Mouse (Mus musculus): ENCODE results near the gene Trpm7. TPM values are rescaled to one million over a fixed set of nuclear protein-coding genes. Genes with fewer than 3 reads are reported as not detected.

The Trpm7 gene
- 6.1 TPM for polyA plus RNA-seq (2012; fragmentation: generic; extraction: Trizol)
- long read RNA-seq, experiment 1, partial matches to known transcripts, result 9 of 10 reads
- long read RNA-seq, experiment 1, other reads (novel, unspliced or antisense), result 1 of 10 reads
- long read RNA-seq, experiment 2, full-length matches to known transcripts, result 10 of 138 reads
- long read RNA-seq, experiment 2, partial matches to known transcripts, result 122 of 138 reads
- long read RNA-seq, experiment 2, other reads (novel, unspliced or antisense), result 6 of 138 reads

GRCm38 (mm10) chr2:126875871-126876796, at the start of gene Trpm7:
Gene Trpm7, minus strand, starts transcription at chr2:126876230.
- Histone ChIP-seq H3K4me3 (ENCODE audit: insufficient read depth, poor library complexity, severe bottlenecking) (peak within 1 kb of the TSS; percentile 85), H3K79me2 (ENCODE audit: control insufficient read depth, insufficient read depth) (peaks cover 48% of the 10 kb centered on the region), H3K27me3 (ENCODE audit: control insufficient read depth, insufficient read depth, insufficient read length) (no peaks in the 10 kb centered on the region), H3ac (ENCODE audit: control insufficient read depth, insufficient read length, low read depth) (peak within 1 kb of the TSS; percentile 98), H3K79me3 (ENCODE audit: low read depth) (peaks cover 46% of the 10 kb centered on the region), H3K36me3 (ENCODE audit: control insufficient read depth, insufficient read depth) (no peaks in the 10 kb centered on the region)
- TF ChIP-seq MAX (IDR thresholded peaks at IDR 0.05) (peak; percentile 85), CTCF (IDR thresholded peaks at IDR 0.05; ENCODE audit: control insufficient read depth, insufficient read depth, insufficient read length) (no peak), USF1 (IDR thresholded peaks at IDR 0.05; ENCODE audit: low read depth) (peak; percentile 96)

- no peak overlapping the region for H3K4me3 ChIP-seq (ENCODE audit: insufficient read depth, poor library complexity, severe bottlenecking)
- TF ChIP-seq USF1 (IDR thresholded peaks at IDR 0.05; ENCODE audit: low read depth), result no peak
- no peak for TF ChIP-seq MYOG (IDR thresholded peaks at IDR 0.05; ENCODE audit: control insufficient read depth, extremely low read depth, insufficient read length)
- no peak for TF ChIP-seq CEBPB (IDR thresholded peaks at IDR 0.05; ENCODE audit: low read depth)
- no peak for TF ChIP-seq FOSL1 (IDR thresholded peaks at IDR 0.05; ENCODE audit: insufficient read depth, low read length, poor library complexity, severe bottlenecking)
- TF ChIP-seq CTCF (IDR thresholded peaks at IDR 0.05; ENCODE audit: control insufficient read depth, insufficient read depth, insufficient read length), result no peak
- TF ChIP-seq MAX (IDR thresholded peaks at IDR 0.05), result no peak
- TF ChIP-seq MYOD1 (IDR thresholded peaks at IDR 0.05; ENCODE audit: control insufficient read depth, insufficient read length, low read depth), result no peak
- H3K36me3 ChIP-seq (ENCODE audit: control insufficient read depth, insufficient read depth), result peaks cover 58% of the 10 kb centered on the region
- no peak overlapping the region for H3ac ChIP-seq (ENCODE audit: control insufficient read depth, insufficient read length, low read depth)
- no peaks in the 10 kb centered on the region for H3K27me3 ChIP-seq (ENCODE audit: control insufficient read depth, insufficient read depth, insufficient read length)
- no peaks in the 10 kb centered on the region for H3K79me2 ChIP-seq (ENCODE audit: control insufficient read depth, insufficient read depth)
- no peaks in the 10 kb centered on the region for H3K79me3 ChIP-seq (ENCODE audit: low read depth)
Observed at GRCm38 (mm10) chr2:126920358-126921060, 44.5 kb upstream of the Trpm7 start.

GRCm38 (mm10) chr2:126916236-126916635, 40.2 kb upstream of the Trpm7 start:
- Histone ChIP-seq H3K36me3 (ENCODE audit: control insufficient read depth, insufficient read depth) (peaks cover 55% of the 10 kb centered on the region), H3K79me2 (ENCODE audit: control insufficient read depth, insufficient read depth) (no peaks in the 10 kb centered on the region), H3K27me3 (ENCODE audit: control insufficient read depth, insufficient read depth, insufficient read length) (no peaks in the 10 kb centered on the region), H3ac (ENCODE audit: control insufficient read depth, insufficient read length, low read depth) (no peak overlapping the region), H3K4me3 (ENCODE audit: insufficient read depth, poor library complexity, severe bottlenecking) (no peak overlapping the region), H3K79me3 (ENCODE audit: low read depth) (no peaks in the 10 kb centered on the region)
- TF ChIP-seq MAX (IDR thresholded peaks at IDR 0.05) (no peak), MYOD1 (IDR thresholded peaks at IDR 0.05; ENCODE audit: control insufficient read depth, insufficient read length, low read depth) (no peak), USF1 (IDR thresholded peaks at IDR 0.05; ENCODE audit: low read depth) (no peak), CTCF (IDR thresholded peaks at IDR 0.05; ENCODE audit: control insufficient read depth, insufficient read depth, insufficient read length) (no peak), FOSL1 (IDR thresholded peaks at IDR 0.05; ENCODE audit: insufficient read depth, low read length, poor library complexity, severe bottlenecking) (no peak), MYOG (IDR thresholded peaks at IDR 0.05; ENCODE audit: control insufficient read depth, extremely low read depth, insufficient read length) (no peak), CEBPB (IDR thresholded peaks at IDR 0.05; ENCODE audit: low read depth) (no peak)

DNA sequence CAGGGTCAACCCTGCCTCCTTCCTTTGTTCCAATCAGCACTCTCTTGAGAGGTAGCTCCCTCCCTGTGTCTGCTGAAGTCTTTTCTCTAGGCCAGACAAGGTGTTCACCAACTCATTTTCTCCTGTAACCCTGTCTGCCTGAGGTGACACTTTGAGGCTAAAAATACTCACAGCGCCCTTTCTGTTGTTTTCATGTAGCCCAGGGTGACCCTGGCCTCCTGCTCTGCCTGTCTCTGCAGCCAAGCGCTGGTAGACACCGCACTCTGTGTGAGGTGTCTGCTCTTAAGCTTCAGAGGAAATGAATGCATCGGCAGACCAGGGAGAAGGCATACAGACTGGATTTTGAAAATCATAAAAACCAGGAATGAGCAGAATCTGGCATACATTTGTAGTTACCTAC, 38.1 kb upstream of the Trpm7 start:
- H3ac ChIP-seq (ENCODE audit: control insufficient read depth, insufficient read length, low read depth), result no peak overlapping the region
- TF ChIP-seq MYOG (IDR thresholded peaks at IDR 0.05; ENCODE audit: control insufficient read depth, extremely low read depth, insufficient read length) (no peak), MAX (IDR thresholded peaks at IDR 0.05) (no peak), CTCF (IDR thresholded peaks at IDR 0.05; ENCODE audit: control insufficient read depth, insufficient read depth, insufficient read length) (no peak), FOSL1 (IDR thresholded peaks at IDR 0.05; ENCODE audit: insufficient read depth, low read length, poor library complexity, severe bottlenecking) (no peak), USF1 (IDR thresholded peaks at IDR 0.05; ENCODE audit: low read depth) (no peak), CEBPB (IDR thresholded peaks at IDR 0.05; ENCODE audit: low read depth) (no peak), MYOD1 (IDR thresholded peaks at IDR 0.05; ENCODE audit: control insufficient read depth, insufficient read length, low read depth) (no peak)
- peaks cover 45% of the 10 kb centered on the region for H3K36me3 ChIP-seq (ENCODE audit: control insufficient read depth, insufficient read depth)
- no peaks in the 10 kb centered on the region for H3K79me2 ChIP-seq (ENCODE audit: control insufficient read depth, insufficient read depth)
- no peaks in the 10 kb centered on the region for H3K79me3 ChIP-seq (ENCODE audit: low read depth)
- H3K27me3 ChIP-seq (ENCODE audit: control insufficient read depth, insufficient read depth, insufficient read length), result no peaks in the 10 kb centered on the region
- H3K4me3 ChIP-seq (ENCODE audit: insufficient read depth, poor library complexity, severe bottlenecking), result no peak overlapping the region

DNA sequence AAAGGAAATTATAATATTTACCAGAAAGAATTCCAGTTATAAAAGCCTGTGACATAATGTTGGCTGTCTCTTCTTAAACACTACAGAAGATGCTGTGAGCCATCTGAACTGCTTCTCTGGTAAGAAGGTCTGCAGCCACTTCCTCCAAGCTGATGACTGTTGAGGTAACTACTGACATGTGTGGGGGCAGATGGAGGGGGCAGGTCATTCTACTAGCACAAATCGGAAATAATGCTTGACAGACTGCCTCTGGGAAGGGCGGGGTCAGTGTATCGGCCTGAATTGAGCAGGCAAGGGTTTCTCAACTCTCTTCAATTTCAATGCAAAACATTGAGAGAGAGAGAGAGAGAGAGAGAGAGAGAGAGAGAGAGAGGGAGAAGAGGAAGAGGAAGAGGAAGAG, 28.1 kb upstream of the Trpm7 start:
- H3K36me3 ChIP-seq (ENCODE audit: control insufficient read depth, insufficient read depth), result peaks cover 18% of the 10 kb centered on the region
- H3K4me3 ChIP-seq (ENCODE audit: insufficient read depth, poor library complexity, severe bottlenecking), result no peak overlapping the region
- no peak for TF ChIP-seq MYOG (IDR thresholded peaks at IDR 0.05; ENCODE audit: control insufficient read depth, extremely low read depth, insufficient read length)
- TF ChIP-seq MYOD1 (IDR thresholded peaks at IDR 0.05; ENCODE audit: control insufficient read depth, insufficient read length, low read depth), result no peak
- no peak for TF ChIP-seq USF1 (IDR thresholded peaks at IDR 0.05; ENCODE audit: low read depth)
- TF ChIP-seq CTCF (IDR thresholded peaks at IDR 0.05; ENCODE audit: control insufficient read depth, insufficient read depth, insufficient read length), result no peak
- TF ChIP-seq FOSL1 (IDR thresholded peaks at IDR 0.05; ENCODE audit: insufficient read depth, low read length, poor library complexity, severe bottlenecking), result no peak
- no peak for TF ChIP-seq CEBPB (IDR thresholded peaks at IDR 0.05; ENCODE audit: low read depth)
- TF ChIP-seq MAX (IDR thresholded peaks at IDR 0.05), result no peak
- H3K79me3 ChIP-seq (ENCODE audit: low read depth), result no peaks in the 10 kb centered on the region
- H3K27me3 ChIP-seq (ENCODE audit: control insufficient read depth, insufficient read depth, insufficient read length), result no peaks in the 10 kb centered on the region
- no peaks in the 10 kb centered on the region for H3K79me2 ChIP-seq (ENCODE audit: control insufficient read depth, insufficient read depth)
- no peak overlapping the region for H3ac ChIP-seq (ENCODE audit: control insufficient read depth, insufficient read length, low read depth)
